9 mouse cellular contexts compared by ENCODE assay signal in genomic region chr4:155580420-155580819, GRCm38 (mm10). TPM values are rescaled to one million over a fixed set of nuclear protein-coding genes. Genes with fewer than 3 reads are reported as not detected.
DNase-seq lines count a peak whose midpoint lies in the region; ATAC-seq and TF ChIP-seq lines count a peak whose summit lies in the region.
"Had no signal": no experiment of that assay in that cellular context is flagged by ENCODE, and none has a peak within 500 bp of the region (broad histone marks: within the 10 kb centered on the region; RNA-seq: fewer than 3 reads in every experiment).

No protein-coding gene starts in this region.

- H3K4me1 ChIP-seq in kidney, postnatal 0 days (replicated peaks; ENCODE audit: insufficient read depth, low read length), result no peaks in the 10 kb centered on the region
- no peaks in the 10 kb centered on the region for H3K4me1 ChIP-seq in kidney, embryonic 15.5 days
- H3K4me1 ChIP-seq in liver, postnatal 0 days (ENCODE audit: insufficient read depth), result peaks cover 17% of the 10 kb centered on the region; the same call in 1 of the 2 replicates

- ATAC-seq in kidney, postnatal 0 days (replicated peaks; ENCODE audit: low FRiP score, low read depth), result no peak
- no peak for ATAC-seq in kidney, embryonic 15.5 days (replicated peaks; ENCODE audit: low FRiP score)
- no peak for ATAC-seq in liver, postnatal 0 days

- peak; percentile 81 for TF ChIP-seq CTCF in kidney, postnatal 0 days (IDR thresholded peaks at IDR 0.05; ENCODE audit: low read depth)
- TF ChIP-seq CTCF in liver, postnatal 0 days (IDR thresholded peaks at IDR 0.05; ENCODE audit: low read depth), result peak; percentile 85

- no peaks in the 10 kb centered on the region for H3K9me3 ChIP-seq in kidney, postnatal 0 days (replicated peaks; ENCODE audit: low read length)
- no peaks in the 10 kb centered on the region for H3K9me3 ChIP-seq in kidney, embryonic 15.5 days (replicated peaks)
- H3K9me3 ChIP-seq in liver, postnatal 0 days (ENCODE audit: low read length), result no peaks in the 10 kb centered on the region
- H3K9me3 ChIP-seq: liver, embryonic 15.5 days had no signal

- no peak for TF ChIP-seq EP300 in liver, postnatal 0 days (IDR thresholded peaks at IDR 0.05; ENCODE audit: low read depth)

- 28% methylated on average over 1 of the region's 1 CpGs for whole genome bisulfite sequencing in kidney, postnatal 0 days
- 31% methylated on average over 1 of the region's 1 CpGs for WGBS in kidney, embryonic 15.5 days
- 50% methylated on average over 1 of the region's 1 CpGs for WGBS in liver, postnatal 0 days (ENCODE audit: insufficient replicate concordance)

- peaks cover 26% of the 10 kb centered on the region for H3K36me3 ChIP-seq in kidney, postnatal 0 days (ENCODE audit: insufficient read depth, low read length)
- peaks cover 84% of the 10 kb centered on the region for H3K36me3 ChIP-seq in kidney, embryonic 15.5 days
- peaks cover 72% of the 10 kb centered on the region for H3K36me3 ChIP-seq in liver, postnatal 0 days (replicated peaks; ENCODE audit: insufficient read depth, low read length)

- no peak overlapping the region for H3K4me3 ChIP-seq in kidney, postnatal 0 days (replicated peaks; ENCODE audit: low read depth, low read length)
- no peak overlapping the region for H3K4me3 ChIP-seq in kidney, embryonic 15.5 days (replicated peaks)
- no peak overlapping the region for H3K4me3 ChIP-seq in liver, postnatal 0 days (ENCODE audit: low read depth, low read length)
- H3K4me3 ChIP-seq: liver, embryonic 15.5 days had no signal

- H3K27ac ChIP-seq in kidney, postnatal 0 days, result no peak overlapping the region
- H3K27ac ChIP-seq in kidney, embryonic 15.5 days, result no peak overlapping the region
- no peak overlapping the region for H3K27ac ChIP-seq in liver, postnatal 0 days (ENCODE audit: low read depth)
- H3K27ac ChIP-seq: liver, embryonic 15.5 days had no signal

- H3K9ac ChIP-seq in kidney, postnatal 0 days (ENCODE audit: low read depth, low read length), result no peak overlapping the region
- H3K9ac ChIP-seq in kidney, embryonic 15.5 days, result no peak overlapping the region
- H3K9ac ChIP-seq in liver, postnatal 0 days (replicated peaks), result no peak overlapping the region
- H3K9ac ChIP-seq: liver, embryonic 15.5 days had no signal

- no peak overlapping the region for H3K4me2 ChIP-seq in kidney, postnatal 0 days (ENCODE audit: low read length)
- H3K4me2 ChIP-seq in kidney, embryonic 15.5 days, result no peak overlapping the region
- no peak overlapping the region for H3K4me2 ChIP-seq in liver, postnatal 0 days (ENCODE audit: low read depth, low read length)
- H3K4me2 ChIP-seq: liver, embryonic 15.5 days had no signal

- peak; percentile 52 to 85 for DNase-seq in adrenal gland, adult (ENCODE audit: inconsistent age in 2 of 2, low spot score in 1 of 2)
- DNase-seq in adrenal gland, postnatal 4 days (ENCODE audit: low spot score in 2 of 2), result no peak
- peak; percentile 61 for DNase-seq in kidney, postnatal 0 days (ENCODE audit: low spot score)
- peak; percentile 56 for DNase-seq in ZHBTc4 (ENCODE audit: low read depth, low spot score)
- peak; percentile 66 for DNase-seq in gastrocnemius, postnatal 10 days
- DNase-seq in liver, postnatal 0 days, result peak; percentile 58
- peak; percentile 80 for DNase-seq in testis, postnatal 10 days (ENCODE audit: low spot score)

- H3K27me3 ChIP-seq in kidney, postnatal 0 days (ENCODE audit: insufficient read depth, low read length), result no peaks in the 10 kb centered on the region
- no peaks in the 10 kb centered on the region for H3K27me3 ChIP-seq in kidney, embryonic 15.5 days
- H3K27me3 ChIP-seq in liver, postnatal 0 days (ENCODE audit: insufficient read depth, low read length), result no peaks in the 10 kb centered on the region
- H3K27me3 ChIP-seq: liver, embryonic 15.5 days had no signal

RNA-seq across cellular contexts. Expression of gene Nadk, which starts 18.2 kb away (rescaled TPM):
- total RNA-seq in adrenal gland, postnatal 4 days (2021), result 100 to 1,000 TPM; 147 to 160 TPM
- polyA plus RNA-seq in kidney, postnatal 0 days (2015; fragmentation: Nextera tagmentation; extraction: Ambion mirVana), result 76.8 and 83.0 TPM in 2 replicates
- polyA plus RNA-seq in kidney, embryonic 15.5 days (2015; fragmentation: Nextera tagmentation; extraction: Ambion mirVana), result 89.0 and 93.6 TPM in 2 replicates
- 10 to 100 TPM; 20.8 to 25.2 TPM for total RNA-seq in gastrocnemius, postnatal 10 days (2021)
- 50.1 and 55.5 TPM in 2 replicates for polyA plus RNA-seq in liver, postnatal 0 days (2015; fragmentation: Nextera tagmentation; extraction: Ambion mirVana)

RNA-seq across cellular contexts. Expression of gene Slc35e2, which starts 20.8 kb away (rescaled TPM):
- 10 to 100 TPM; 30.5 to 32.9 TPM for total RNA-seq in adrenal gland, postnatal 4 days (2021)
- 6.4 and 6.6 TPM in 2 replicates for polyA plus RNA-seq in kidney, postnatal 0 days (2015; fragmentation: Nextera tagmentation; extraction: Ambion mirVana)
- 9.6 and 10.4 TPM in 2 replicates for polyA plus RNA-seq in kidney, embryonic 15.5 days (2015; fragmentation: Nextera tagmentation; extraction: Ambion mirVana)
- 1 to 10 TPM; 6.5 to 8.6 TPM for total RNA-seq in gastrocnemius, postnatal 10 days (2021)
- 5.4 and 5.6 TPM in 2 replicates for polyA plus RNA-seq in liver, postnatal 0 days (2015; fragmentation: Nextera tagmentation; extraction: Ambion mirVana)

RNA-seq across cellular contexts. Expression of gene Cdk11b, which starts 44.2 kb away (rescaled TPM):
- 10 to 100 TPM; 53.8 to 55.0 TPM for total RNA-seq in adrenal gland, postnatal 4 days (2021)
- 60.0 and 65.4 TPM in 2 replicates for polyA plus RNA-seq in kidney, postnatal 0 days (2015; fragmentation: Nextera tagmentation; extraction: Ambion mirVana)
- polyA plus RNA-seq in kidney, embryonic 15.5 days (2015; fragmentation: Nextera tagmentation; extraction: Ambion mirVana), result 63.4 and 64.8 TPM in 2 replicates
- 10 to 100 TPM; 24.4 to 33.1 TPM for total RNA-seq in gastrocnemius, postnatal 10 days (2021)
- 22.8 and 24.9 TPM in 2 replicates for polyA plus RNA-seq in liver, postnatal 0 days (2015; fragmentation: Nextera tagmentation; extraction: Ambion mirVana)

Comparison
In these comparisons a context has a peak if more than half of its experiments do, and no peak if none do; other contexts are left out.
1. DNase-seq: peak in adrenal gland, adult (2 of 2), kidney, postnatal 0 days (single experiment), ZHBTc4 (single experiment), gastrocnemius, postnatal 10 days (single experiment), liver, postnatal 0 days (single experiment) and testis, postnatal 10 days (single experiment); none in adrenal gland, postnatal 4 days (0 of 2).